Mouse (Mus musculus): ENCODE measurements around the gene Nmnat2. TPM values are rescaled to one million over a fixed set of nuclear protein-coding genes. Genes with fewer than 3 reads are reported as not detected.

Nmnat2 gene
- polyA plus RNA-seq, 1 experiment, result 0.63 TPM

- H3K4me1 ChIP-seq (ENCODE audit: control insufficient read depth, insufficient read depth, insufficient read length), result no peaks in the 10 kb centered on the region; the same call in 1 of the 2 replicates
- DNase-seq (ENCODE audit: low read depth in 1 of 2, low spot score in 2 of 2), result no peak
- no peak overlapping the region for H3K4me3 ChIP-seq (ENCODE audit: extremely low read depth, insufficient read depth, insufficient read length)
- WGBS, result 84% methylated on average over 6 of the region's 6 CpGs
- H3K36me3 ChIP-seq (ENCODE audit: control insufficient read depth, insufficient read depth, low read length), result no peaks in the 10 kb centered on the region
- H3K27ac ChIP-seq (ENCODE audit: insufficient read depth, low read length), result no peak overlapping the region
- H3K27me3 ChIP-seq (ENCODE audit: control insufficient read depth, insufficient read depth, low read length), result no peaks in the 10 kb centered on the region
- TF ChIP-seq CTCF (IDR thresholded peaks at IDR 0.05; ENCODE audit: extremely low read depth, insufficient read depth, insufficient read length, insufficient replicate concordance) (no peak), POLR2A (IDR thresholded peaks at IDR 0.05; ENCODE audit: low read depth, low read length) (no peak)
Observed at GRCm38 (mm10) chr1:153031345-153031744, 76.6 kb downstream of the Nmnat2 start.

GRCm38 (mm10) chr1:153031954-153032353, 77.2 kb downstream of the Nmnat2 start:
- Histone ChIP-seq H3K36me3 (ENCODE audit: control insufficient read depth, insufficient read depth, low read length) (no peaks in the 10 kb centered on the region), H3K4me3 (ENCODE audit: extremely low read depth, insufficient read depth, insufficient read length) (no peak overlapping the region), H3K27me3 (ENCODE audit: control insufficient read depth, insufficient read depth, low read length) (no peaks in the 10 kb centered on the region), H3K27ac (ENCODE audit: insufficient read depth, low read length) (no peak overlapping the region), H3K4me1 (ENCODE audit: control insufficient read depth, insufficient read depth, insufficient read length) (no peaks in the 10 kb centered on the region; the same call in 1 of the 2 replicates)
- 83% methylated on average over 12 of the region's 12 CpGs for WGBS
- TF ChIP-seq CTCF (IDR thresholded peaks at IDR 0.05; ENCODE audit: extremely low read depth, insufficient read depth, insufficient read length, insufficient replicate concordance) (no peak), POLR2A (IDR thresholded peaks at IDR 0.05; ENCODE audit: low read depth, low read length) (no peak)
- DNase-seq (ENCODE audit: low read depth in 1 of 2, low spot score in 2 of 2), result no peak

- Histone ChIP-seq H3K4me1 (ENCODE audit: control insufficient read depth, insufficient read depth, insufficient read length) (no peaks in the 10 kb centered on the region; the same call in 1 of the 2 replicates), H3K4me3 (ENCODE audit: extremely low read depth, insufficient read depth, insufficient read length) (no peak overlapping the region), H3K27ac (ENCODE audit: insufficient read depth, low read length) (no peak overlapping the region), H3K36me3 (ENCODE audit: control insufficient read depth, insufficient read depth, low read length) (no peaks in the 10 kb centered on the region), H3K27me3 (ENCODE audit: control insufficient read depth, insufficient read depth, low read length) (no peaks in the 10 kb centered on the region)
- no peak for DNase-seq (ENCODE audit: low read depth in 1 of 2, low spot score in 2 of 2)
- TF ChIP-seq POLR2A (IDR thresholded peaks at IDR 0.05; ENCODE audit: low read depth, low read length) (no peak), CTCF (IDR thresholded peaks at IDR 0.05; ENCODE audit: extremely low read depth, insufficient read depth, insufficient read length, insufficient replicate concordance) (no peak)
- 85% methylated on average over 5 of the region's 5 CpGs for WGBS
Observed at GRCm38 (mm10) chr1:153033145-153033908, 78.5 kb downstream of the Nmnat2 start.

GRCm38 (mm10) chr1:153034064-153034463, 79.3 kb downstream of the Nmnat2 start:
- no peaks in the 10 kb centered on the region; the same call in 1 of the 2 replicates for H3K4me1 ChIP-seq (ENCODE audit: control insufficient read depth, insufficient read depth, insufficient read length)
- H3K36me3 ChIP-seq (ENCODE audit: control insufficient read depth, insufficient read depth, low read length), result no peaks in the 10 kb centered on the region
- DNase-seq (ENCODE audit: low read depth in 1 of 2, low spot score in 2 of 2), result no peak
- TF ChIP-seq POLR2A (IDR thresholded peaks at IDR 0.05; ENCODE audit: low read depth, low read length) (no peak), CTCF (IDR thresholded peaks at IDR 0.05; ENCODE audit: extremely low read depth, insufficient read depth, insufficient read length, insufficient replicate concordance) (no peak)
- no peak overlapping the region for H3K27ac ChIP-seq (ENCODE audit: insufficient read depth, low read length)
- H3K4me3 ChIP-seq (ENCODE audit: extremely low read depth, insufficient read depth, insufficient read length), result no peak overlapping the region
- no peaks in the 10 kb centered on the region for H3K27me3 ChIP-seq (ENCODE audit: control insufficient read depth, insufficient read depth, low read length)
- WGBS, result 79% methylated on average over 7 of the region's 7 CpGs

GRCm38 (mm10) chr1:153035328-153035944, 80.6 kb downstream of the Nmnat2 start:
- Histone ChIP-seq H3K36me3 (ENCODE audit: control insufficient read depth, insufficient read depth, low read length) (no peaks in the 10 kb centered on the region), H3K4me1 (ENCODE audit: control insufficient read depth, insufficient read depth, insufficient read length) (no peaks in the 10 kb centered on the region; the same call in 1 of the 2 replicates), H3K27ac (ENCODE audit: insufficient read depth, low read length) (no peak overlapping the region), H3K27me3 (ENCODE audit: control insufficient read depth, insufficient read depth, low read length) (no peaks in the 10 kb centered on the region), H3K4me3 (ENCODE audit: extremely low read depth, insufficient read depth, insufficient read length) (no peak overlapping the region)
- TF ChIP-seq CTCF (IDR thresholded peaks at IDR 0.05; ENCODE audit: extremely low read depth, insufficient read depth, insufficient read length, insufficient replicate concordance), result peak; percentile 31; the same call in 1 of the 2 replicates
- no peak for TF ChIP-seq POLR2A (IDR thresholded peaks at IDR 0.05; ENCODE audit: low read depth, low read length)
- WGBS, result 42% methylated on average over 6 of the region's 6 CpGs
- peak in 1 of 2 experiments; percentile 9 for DNase-seq (ENCODE audit: low read depth in 1 of 2, low spot score in 2 of 2)

- no peak overlapping the region for H3K27ac ChIP-seq (ENCODE audit: insufficient read depth, low read length)
Observed at GRCm38 (mm10) chr1:153037353-153038345, 82.9 kb downstream of the Nmnat2 start.

More at GRCm38 (mm10) chr1:153037353-153038345, 82.9 kb downstream of the Nmnat2 start:
- H3K36me3 ChIP-seq (ENCODE audit: control insufficient read depth, insufficient read depth, low read length), result no peaks in the 10 kb centered on the region
- H3K27me3 ChIP-seq (ENCODE audit: control insufficient read depth, insufficient read depth, low read length), result no peaks in the 10 kb centered on the region
- TF ChIP-seq CTCF (IDR thresholded peaks at IDR 0.05; ENCODE audit: extremely low read depth, insufficient read depth, insufficient read length, insufficient replicate concordance), result no peak
- no peak for TF ChIP-seq POLR2A (IDR thresholded peaks at IDR 0.05; ENCODE audit: low read depth, low read length)
- DNase-seq (ENCODE audit: low read depth in 1 of 2, low spot score in 2 of 2), result no peak
- H3K4me1 ChIP-seq (ENCODE audit: control insufficient read depth, insufficient read depth, insufficient read length), result no peaks in the 10 kb centered on the region; the same call in 1 of the 2 replicates
- 84% methylated on average over 10 of the region's 10 CpGs for WGBS
- no peak overlapping the region for H3K4me3 ChIP-seq (ENCODE audit: extremely low read depth, insufficient read depth, insufficient read length)

Measured in spleen, adult 2 months (tissue).